Mouse (Mus musculus) kidney, adult 2 months (tissue): Measurements from ENCODE around the gene Slc31a1. TPM values are rescaled to one million over a fixed set of nuclear protein-coding genes. Genes with fewer than 3 reads are reported as not detected.

ENCODE experiments used
- DNase-seq: peaks from one replicate; pipeline ENCODE4 v3.0.0; 2021
- H3K27ac ChIP-seq: fragments of 200-500 bp; 2 replicates; pipeline ENCODE4 v1.5.1; 2012; ENCODE audit warnings: low read depth, low read length, control low read depth, inconsistent platforms; ENCODE audit not compliant: insufficient read depth
- H3K27me3 ChIP-seq: fragments of 200-500 bp; replicated peaks from 2 replicates; pipeline ENCODE4 v1.6.1; 2012; ENCODE audit warnings: mild to moderate bottlenecking, moderate library complexity, low read length, inconsistent platforms; ENCODE audit not compliant: control insufficient read depth, insufficient read depth
- H3K36me3 ChIP-seq: fragments of 200-500 bp; 2 replicates; pipeline ENCODE4 v1.6.1; 2012; ENCODE audit warnings: mild to moderate bottlenecking, moderate library complexity, low read length, inconsistent platforms; ENCODE audit not compliant: control insufficient read depth, insufficient read depth
- H3K4me1 ChIP-seq: fragments of 200-500 bp; 2 replicates; pipeline ENCODE4 v1.6.1; 2011; ENCODE audit warnings: low read length; ENCODE audit not compliant: control insufficient read depth, insufficient read depth
- H3K4me3 ChIP-seq: fragments of 200-500 bp; 2 replicates; pipeline ENCODE4 v1.5.1; 2011; ENCODE audit warnings: mild to moderate bottlenecking, low read depth, low read length, control low read depth; ENCODE audit not compliant: insufficient read depth
- CTCF ChIP-seq: fragments of 200-500 bp; conservative IDR thresholded peaks from 2 replicates; pipeline ENCODE4 v1.5.1; 2011; ENCODE audit warnings: low read depth, mild to moderate bottlenecking, control low read depth, low read length, moderate library complexity, mixed read lengths; ENCODE audit not compliant: insufficient read depth, insufficient read length
- POLR2A ChIP-seq: fragments of 200-500 bp; IDR thresholded peaks from one replicate; pipeline ENCODE4 v1.6.1; 2011; ENCODE audit warnings: low read depth, low read length, control low read depth
- WGBS: fragments of 180-500 bp; shearing (Covaris S2); methylation state at CpG from one replicate; pipeline ENCODE4 v1.1.7; 2018; 5-methylcytosine and 5-hydroxymethylcytosine counted together
- polyA plus RNA-seq: library from polyadenylated mRNA; depleted of rRNA; stranded (reverse); fragments of >200 nt; gene quantifications from 2 replicates; pipeline ENCODE4 v1.2.3, GENCODE M21; 2012

Gene Slc31a1
- polyA plus RNA-seq, 1 experiment: 78.3 TPM

DNA sequence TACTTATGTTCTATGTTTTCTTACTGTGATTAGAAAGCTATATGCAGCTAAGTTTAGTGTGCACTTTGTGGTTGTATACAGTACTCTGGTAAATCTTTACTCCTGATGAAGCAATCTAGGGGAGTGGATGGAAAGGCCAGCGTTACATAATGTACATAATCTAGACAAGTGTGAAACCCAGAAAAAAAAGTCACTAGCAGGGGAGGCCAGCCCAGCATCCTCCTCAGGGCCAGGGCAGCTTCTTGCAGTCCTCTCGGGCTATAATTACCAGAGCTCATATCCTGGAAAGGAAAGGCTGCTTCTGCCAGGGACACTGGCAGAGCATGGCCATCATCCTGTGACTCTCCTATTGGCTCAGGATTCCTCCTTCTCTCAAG, 12.2 kb upstream of the Slc31a1 start:
- H3K27ac ChIP-seq: peak overlapping the region; percentile 61
- WGBS: 48% methylated on average over 2 of the region's 2 CpGs
- H3K27me3 ChIP-seq: no peaks in the 10 kb centered on the region
- peaks cover 9% of the 10 kb centered on the region for H3K36me3 ChIP-seq
- no peaks in the 10 kb centered on the region for H3K4me1 ChIP-seq
- no peak for DNase-seq
- TF ChIP-seq CTCF: no peak
- H3K4me3 ChIP-seq: no peak overlapping the region

DNA sequence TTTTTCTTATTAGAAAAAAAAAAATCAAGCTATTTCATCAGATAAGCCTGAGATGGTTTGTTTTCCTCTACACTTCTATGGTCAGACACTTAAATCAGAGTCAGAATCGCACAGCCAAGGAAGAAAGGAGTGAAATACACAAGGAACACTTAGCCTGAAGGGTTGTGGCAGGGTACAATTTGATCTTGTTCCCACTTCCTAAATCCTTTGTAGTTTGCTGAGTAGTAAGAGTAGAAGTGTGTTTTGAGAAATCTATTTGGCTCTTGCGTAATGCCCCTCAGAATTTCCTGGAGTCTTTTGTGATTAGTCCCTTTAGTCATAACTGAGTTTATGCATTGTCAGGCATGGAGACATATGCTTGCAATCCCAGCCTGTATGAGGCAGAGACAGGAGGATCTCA, 11.2 kb upstream of the Slc31a1 start:
- no peaks in the 10 kb centered on the region for H3K4me1 ChIP-seq
- H3K4me3 ChIP-seq: no peak overlapping the region
- DNase-seq: no peak
- H3K36me3 ChIP-seq: peaks cover 6% of the 10 kb centered on the region
- TF ChIP-seq POLR2A (no peak), CTCF (no peak)
- 86% methylated on average over 2 of the region's 2 CpGs for WGBS
- H3K27ac ChIP-seq: no peak overlapping the region
- H3K27me3 ChIP-seq: no peaks in the 10 kb centered on the region

GRCm38 (mm10) chr4:62357631-62358148, 2.8 kb upstream of the Slc31a1 start:
- peaks cover 10% of the 10 kb centered on the region; the same call in 1 of the 2 replicates for H3K4me1 ChIP-seq
- H3K27ac ChIP-seq: no peak overlapping the region
- no peaks in the 10 kb centered on the region for H3K27me3 ChIP-seq
- TF ChIP-seq POLR2A (no peak), CTCF (no peak)
- no peak for DNase-seq
- WGBS: 84% methylated on average over 1 of the region's 1 CpGs
- H3K36me3 ChIP-seq: no peaks in the 10 kb centered on the region; the same call in 1 of the 2 replicates
- H3K4me3 ChIP-seq: no peak overlapping the region

GRCm38 (mm10) chr4:62359256-62359775, 1.2 kb upstream of the Slc31a1 start:
- Histone ChIP-seq H3K27me3 (no peaks in the 10 kb centered on the region), H3K27ac (peak overlapping the region; percentile 59), H3K4me1 (peaks cover 10% of the 10 kb centered on the region; the same call in 1 of the 2 replicates), H3K36me3 (no peaks in the 10 kb centered on the region; the same call in 1 of the 2 replicates), H3K4me3 (peak overlapping the region; percentile 72)
- DNase-seq: peak; percentile 48
- TF ChIP-seq POLR2A: no peak
- TF ChIP-seq CTCF: no peak
- 20% methylated on average over 7 of the region's 7 CpGs for WGBS

GRCm38 (mm10) chr4:62360805-62361455, 403 bp downstream of the Slc31a1 start:
- Histone ChIP-seq H3K27me3 (no peaks in the 10 kb centered on the region), H3K4me3 (peak overlapping the region; percentile 59), H3K27ac (peak overlapping the region; percentile 12), H3K4me1 (peaks cover 16% of the 10 kb centered on the region), H3K36me3 (no peaks in the 10 kb centered on the region; the same call in 1 of the 2 replicates)
- WGBS: under 1% methylated on average over 22 of the region's 22 CpGs
- peak; percentile 21 for DNase-seq
- TF ChIP-seq CTCF (no peak), POLR2A (no peak)

GRCm38 (mm10) chr4:62361571-62361970, 1.0 kb downstream of the Slc31a1 start:
- peak; percentile 65 for DNase-seq
- TF ChIP-seq CTCF (no peak), POLR2A (no peak)
- 13% methylated on average over 6 of the region's 6 CpGs for WGBS
- Histone ChIP-seq H3K27me3 (no peaks in the 10 kb centered on the region), H3K36me3 (no peaks in the 10 kb centered on the region), H3K27ac (peak overlapping the region; percentile 12), H3K4me3 (no peak overlapping the region), H3K4me1 (peaks cover 21% of the 10 kb centered on the region)

DNA sequence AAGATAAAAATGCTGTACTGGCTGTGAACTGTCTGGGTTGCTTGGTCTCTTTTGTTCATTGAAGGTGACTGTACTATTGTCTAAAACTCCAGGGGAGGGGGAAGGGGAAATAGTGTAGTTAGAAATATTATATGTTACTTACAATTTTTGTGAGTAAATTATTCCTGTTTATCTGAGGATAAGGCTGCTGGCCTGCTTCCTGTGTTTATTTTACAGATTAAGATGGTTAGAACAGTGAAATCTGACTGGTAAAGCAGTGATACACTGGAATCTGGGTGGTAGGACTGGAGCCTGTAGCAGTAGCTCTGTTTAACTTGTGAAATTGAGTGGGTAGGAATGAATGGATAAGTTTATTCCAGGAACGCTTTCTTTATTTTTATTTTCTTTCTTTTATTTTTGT, 1.5 kb downstream of the Slc31a1 start:
- 84% methylated on average over 1 of the region's 1 CpGs for WGBS
- H3K4me3 ChIP-seq: no peak overlapping the region
- peaks cover 23% of the 10 kb centered on the region for H3K4me1 ChIP-seq
- no peaks in the 10 kb centered on the region for H3K27me3 ChIP-seq
- H3K27ac ChIP-seq: no peak overlapping the region
- no peak for DNase-seq
- no peaks in the 10 kb centered on the region for H3K36me3 ChIP-seq
- no peak for TF ChIP-seq POLR2A
- no peak for TF ChIP-seq CTCF
